Mouse (Mus musculus) MEL (cell line): Measurements from ENCODE around the gene Dync2h1. TPM values are rescaled to one million over a fixed set of nuclear protein-coding genes. Genes with fewer than 3 reads are reported as not detected.

ENCODE experiments used
- DNase-seq: peaks from one replicate; pipeline ENCODE4 v3.0.0; 2011; ENCODE audit warnings: low read depth, low spot score
- H3K27ac ChIP-seq: 2 replicates; pipeline ENCODE4 v1.5.1; 2012; ENCODE audit warnings: low read depth, mild to moderate bottlenecking, control low read depth, low read length, moderate library complexity; ENCODE audit not compliant: control insufficient read depth
- H3K27me3 ChIP-seq, 2 experiments: fragments of 150-350 bp in 1 of 2; sonication (generic) in 1 of 2; 2 replicates each; pipeline ENCODE4 v1.6.1; 2012; ENCODE audit warnings: low read length in 2 of 2, mild to moderate bottlenecking in 2 of 2, improper control_type of control experiment in 1 of 2, moderate library complexity in 1 of 2; ENCODE audit not compliant: insufficient read depth in 2 of 2, control insufficient read depth in 1 of 2
- H3K36me3 ChIP-seq, 2 experiments: 2 replicates each; pipeline ENCODE4 v1.6.1; 2012 to 2014; ENCODE audit warnings: low read length in 2 of 2, improper control_type of control experiment in 1 of 2, inconsistent platforms in 1 of 2, mild to moderate bottlenecking in 1 of 2; ENCODE audit not compliant: insufficient read depth in 2 of 2, control insufficient read depth in 1 of 2
- H3K4me1 ChIP-seq, 2 experiments: fragments of 150-350 bp in 1 of 2; sonication (generic) in 1 of 2; 2 replicates each; pipeline ENCODE4 v1.6.1; 2012; ENCODE audit warnings: low read length in 2 of 2, improper control_type of control experiment in 1 of 2, mild to moderate bottlenecking in 1 of 2; ENCODE audit not compliant: insufficient read depth in 2 of 2, control insufficient read depth in 1 of 2
- H3K4me3 ChIP-seq, 2 experiments: fragments of 150-350 bp in 1 of 2; sonication (generic) in 1 of 2; 2 replicates each; pipeline ENCODE4 v1.5.1; 2012; ENCODE audit warnings: low read depth in 2 of 2, low read length in 2 of 2, mild to moderate bottlenecking in 2 of 2, moderate library complexity in 2 of 2, control low read depth in 1 of 2, improper control_type of control experiment in 1 of 2; ENCODE audit not compliant: control insufficient read depth in 1 of 2, insufficient read depth in 1 of 2
- H3K79me2 ChIP-seq: 2 replicates; pipeline ENCODE4 v1.6.1; 2012; ENCODE audit warnings: mild to moderate bottlenecking, low read length, moderate library complexity; ENCODE audit not compliant: control insufficient read depth, poor library complexity, insufficient read depth
- H3K9ac ChIP-seq: 2 replicates; pipeline ENCODE4 v1.6.1; 2012; ENCODE audit warnings: low read depth, mild to moderate bottlenecking, control low read depth, low read length, moderate library complexity; ENCODE audit not compliant: control insufficient read depth, poor library complexity, severe bottlenecking
- H3K9me3 ChIP-seq: fragments of 150-350 bp; sonication (generic); replicated peaks from 2 replicates; pipeline ENCODE4 v1.6.1; 2012; ENCODE audit warnings: mild to moderate bottlenecking, low read length, improper control_type of control experiment, moderate library complexity; ENCODE audit not compliant: insufficient read depth
- CHD1 ChIP-seq: IDR thresholded peaks from 2 replicates; pipeline ENCODE4 v1.6.1; 2012; ENCODE audit warnings: low read depth, mild to moderate bottlenecking, inconsistent platforms, low read length, improper control_type of control experiment
- CHD2 ChIP-seq: IDR thresholded peaks from 2 replicates; pipeline ENCODE4 v1.6.1; 2011; ENCODE audit warnings: low read length, improper control_type of control experiment
- CTCF ChIP-seq, 3 experiments: IDR thresholded peaks in 2 of 3; conservative IDR thresholded peaks in 1 of 3; 2 replicates each; pipeline ENCODE4 v1.5.1; 2011 to 2012; ENCODE audit warnings: low read length in 3 of 3, low read depth in 2 of 3, mild to moderate bottlenecking in 2 of 3, improper control_type of control experiment in 1 of 3, inconsistent platforms in 1 of 3, mixed read lengths in 1 of 3, moderate library complexity in 1 of 3; ENCODE audit not compliant: control insufficient read depth in 1 of 3, insufficient read depth in 1 of 3, poor library complexity in 1 of 3, severe bottlenecking in 1 of 3
- E2F4 ChIP-seq: IDR thresholded peaks from 2 replicates; pipeline ENCODE4 v1.6.1; 2011; ENCODE audit warnings: low read depth, low read length, improper control_type of control experiment, borderline replicate concordance
- ETS1 ChIP-seq: IDR thresholded peaks from 2 replicates; pipeline ENCODE4 v1.6.1; 2012; ENCODE audit warnings: low read depth, mild to moderate bottlenecking, inconsistent platforms, low read length, improper control_type of control experiment, moderate library complexity
- GATA1 ChIP-seq: IDR thresholded peaks from 2 replicates; pipeline ENCODE4 v1.6.1; 2011; ENCODE audit warnings: low read depth, low read length, improper control_type of control experiment
- KAT2A ChIP-seq: conservative IDR thresholded peaks from 2 replicates; pipeline ENCODE4 v1.6.1; 2012; ENCODE audit warnings: low read depth, low read length, improper control_type of control experiment, inconsistent platforms
- MAFK ChIP-seq: IDR thresholded peaks from 2 replicates; pipeline ENCODE4 v1.6.1; 2011; ENCODE audit warnings: low read depth, mild to moderate bottlenecking, low read length, improper control_type of control experiment, borderline replicate concordance
- NELFE ChIP-seq: IDR thresholded peaks from 2 replicates; pipeline ENCODE4 v1.6.1; 2011; ENCODE audit warnings: low read depth, low read length, improper control_type of control experiment
- POLR2AphosphoS2 ChIP-seq: IDR thresholded peaks from 2 replicates; pipeline ENCODE4 v1.6.1; 2011; ENCODE audit warnings: low read length, improper control_type of control experiment
- RAD21 ChIP-seq: IDR thresholded peaks from 2 replicates; pipeline ENCODE4 v1.6.1; 2011; ENCODE audit warnings: mild to moderate bottlenecking, low read depth, low read length, improper control_type of control experiment
- TCF12 ChIP-seq: IDR thresholded peaks from 2 replicates; pipeline ENCODE4 v1.6.1; 2014; ENCODE audit warnings: low read depth, mild to moderate bottlenecking, inconsistent platforms, low read length, improper control_type of control experiment, moderate library complexity
- polyA plus RNA-seq, 2 experiments: library from polyadenylated mRNA; stranded (reverse) in 1 of 2; unstranded in 1 of 2; fragments of >175 nt in 1 of 2; fragments of >200 nt in 1 of 2; gene quantifications; 2 replicates each; pipeline versions ENCODE4 v1.2.1 to v1.2.4; 2012; ENCODE audit warnings: low replicate concordance in 2 of 2, low read depth in 1 of 2; ENCODE audit not compliant: insufficient read length in 2 of 2, insufficient read depth in 1 of 2, missing spikeins in 1 of 2
- total RNA-seq: library from RNA; depleted of rRNA; stranded (reverse); fragments of 300-350 nt; gene quantifications from 2 replicates; pipeline ENCODE4 v1.2.3, GENCODE M21; 2012

Gene Dync2h1
- total and polyA plus RNA-seq, 3 experiments = 3.2 to 4.5 TPM; not detected in 1

- no peak overlapping the region for H3K4me3 ChIP-seq
- no peak for TF ChIP-seq KAT2A
- no peak for TF ChIP-seq ETS1
- H3K79me2 ChIP-seq = no peaks in the 10 kb centered on the region
- no peak overlapping the region for H3K9ac ChIP-seq
- H3K27me3 ChIP-seq = no peaks in the 10 kb centered on the region
- H3K4me1 ChIP-seq = no peaks in the 10 kb centered on the region
- DNase-seq = no peak
- no peaks in the 10 kb centered on the region for H3K9me3 ChIP-seq
- no peak overlapping the region for H3K27ac ChIP-seq
- no peaks in the 10 kb centered on the region for H3K36me3 ChIP-seq
Observed at GRCm38 (mm10) chr9:7015600-7015999, 168.6 kb downstream of the Dync2h1 start.

- no peak for DNase-seq
- TF ChIP-seq NELFE = no peak
- no peak overlapping the region for H3K9ac ChIP-seq
- H3K79me2 ChIP-seq = no peaks in the 10 kb centered on the region
- H3K4me1 ChIP-seq = no peaks in the 10 kb centered on the region
- no peak overlapping the region for H3K4me3 ChIP-seq
- no peaks in the 10 kb centered on the region for H3K9me3 ChIP-seq
- H3K36me3 ChIP-seq = no peaks in the 10 kb centered on the region
- H3K27me3 ChIP-seq = no peaks in the 10 kb centered on the region
- H3K27ac ChIP-seq = no peak overlapping the region
Observed at GRCm38 (mm10) chr9:7014733-7015132, 169.5 kb downstream of the Dync2h1 start.

GRCm38 (mm10) chr9:7009785-7010184, 174.5 kb downstream of the Dync2h1 start:
- TF ChIP-seq CHD1 (no peak), CTCF (IDR thresholded peaks at IDR 0.05 in 2 of 3, conservative IDR thresholded peaks at IDR 0.05 in 1 of 3; ENCODE audit: control insufficient read depth in 1 of 3, insufficient read depth in 1 of 3, low read depth in 2 of 3, low read length in 3 of 3, poor library complexity in 1 of 3, severe bottlenecking in 1 of 3) (no peak), CHD2 (no peak), MAFK (no peak), POLR2AphosphoS2 (no peak), RAD21 (no peak), E2F4 (no peak), GATA1 (no peak), TCF12 (no peak)
- TF ChIP-seq, all 39 proteins: peak for 0
- Histone ChIP-seq H3K9ac (no peak overlapping the region), H3K27me3 (no peaks in the 10 kb centered on the region), H3K4me1 (no peaks in the 10 kb centered on the region), H3K9me3 (no peaks in the 10 kb centered on the region), H3K36me3 (no peaks in the 10 kb centered on the region), H3K4me3 (no peak overlapping the region), H3K79me2 (no peaks in the 10 kb centered on the region), H3K27ac (no peak overlapping the region)
- DNase-seq = no peak
